Mouse (Mus musculus): Measurements from ENCODE around the gene Prkar1b.

The Prkar1b gene

GRCm38 (mm10) chr5:138974911-138975485 lies 174.8 kb downstream of the Prkar1b start:
- DNase-seq (ENCODE audit: low spot score): no peak

DNA sequence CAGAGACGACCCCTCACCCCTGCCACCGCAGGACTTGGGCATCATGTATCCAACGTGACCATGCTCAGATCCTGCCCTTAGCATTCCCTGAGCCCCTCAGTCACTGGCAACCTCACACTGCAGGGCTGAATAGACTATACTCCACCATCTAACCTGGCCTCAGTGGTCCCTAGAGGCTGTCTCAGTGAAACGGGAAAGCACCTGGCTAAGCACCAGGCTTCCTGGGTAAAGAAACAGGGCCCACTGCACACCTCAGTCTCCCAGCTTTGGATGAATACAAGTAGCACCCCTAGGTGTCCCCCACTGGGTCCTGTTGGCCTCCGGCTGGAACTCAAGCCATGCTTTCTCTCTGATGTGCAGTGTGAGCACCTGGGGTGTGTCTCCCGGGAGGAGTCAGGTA lies 176.3 kb downstream of the Prkar1b start:
- no peak for DNase-seq (ENCODE audit: low spot score)

GRCm38 (mm10) chr5:138971405-138971804 lies 178.4 kb downstream of the Prkar1b start:
- no peak for DNase-seq (ENCODE audit: low spot score)

DNA sequence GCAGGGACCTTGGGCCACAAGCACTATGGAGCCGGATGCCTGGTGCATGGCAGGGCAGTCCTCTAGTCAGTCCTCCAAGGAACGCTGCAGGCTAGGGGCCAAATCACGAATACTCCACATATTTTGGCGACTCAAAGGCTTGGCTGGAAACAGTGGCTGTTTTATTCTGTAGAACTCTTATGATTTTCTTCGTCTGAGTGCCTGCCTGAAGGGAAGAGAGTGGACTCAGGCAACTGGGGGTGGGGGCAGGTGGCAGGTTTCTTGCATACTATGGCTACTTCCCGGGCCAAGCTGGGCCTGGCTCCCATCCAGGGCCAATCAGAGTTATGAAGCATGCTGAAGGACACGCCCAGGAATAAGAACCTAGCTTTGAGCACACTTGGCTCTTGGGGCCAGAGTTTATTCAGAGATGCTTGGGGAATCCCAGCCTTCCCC lies 179.7 kb downstream of the Prkar1b start:
- DNase-seq (ENCODE audit: low spot score): no peak

All from layer of hippocampus, adult 9-10 months (tissue).